Mouse (Mus musculus) myocyte (in vitro differentiated cells): Measurements from ENCODE around the gene Ddx58. TPM values are rescaled to one million over a fixed set of nuclear protein-coding genes. Genes with fewer than 3 reads are reported as not detected.

Experiments used
- H3K27me3 ChIP-seq: one replicate; pipeline ENCODE4 v1.6.1; 2011; ENCODE audit not compliant: control insufficient read depth, insufficient read depth, insufficient read length
- H3K36me3 ChIP-seq: one replicate; pipeline ENCODE4 v1.6.1; 2011; ENCODE audit not compliant: control insufficient read depth, insufficient read depth
- H3K4me2 ChIP-seq: one replicate; pipeline ENCODE4 v1.6.1; 2011; ENCODE audit warnings: low read depth, control low read depth
- H3K4me3 ChIP-seq: one replicate; pipeline ENCODE4 v1.5.1; 2011; ENCODE audit warnings: mild to moderate bottlenecking, control low read depth, moderate library complexity
- H3K79me2 ChIP-seq: one replicate; pipeline ENCODE4 v1.6.1; 2011; ENCODE audit not compliant: control insufficient read depth, insufficient read depth
- H3ac ChIP-seq: one replicate; pipeline ENCODE4 v1.6.1; 2011; ENCODE audit not compliant: control insufficient read depth, insufficient read length
- CEBPB ChIP-seq: IDR thresholded peaks from 2 replicates; pipeline ENCODE4 v1.6.1; 2011; ENCODE audit warnings: mild to moderate bottlenecking, moderate library complexity; ENCODE audit not compliant: poor library complexity, insufficient read depth, severe bottlenecking
- E2F4 ChIP-seq: IDR thresholded peaks from one replicate; pipeline ENCODE4 v1.6.1; 2011; ENCODE audit warnings: mild to moderate bottlenecking, control low read depth, moderate library complexity; ENCODE audit not compliant: insufficient read depth
- MAX ChIP-seq: IDR thresholded peaks from one replicate; pipeline ENCODE4 v1.6.1; 2011; ENCODE audit warnings: low read depth, mild to moderate bottlenecking, control low read depth
- MYOD1 ChIP-seq, 3 experiments: IDR thresholded peaks; one replicate each; pipeline ENCODE4 v1.6.1; 2011; ENCODE audit warnings: control low read depth in 2 of 3, low read depth in 2 of 3, mild to moderate bottlenecking in 2 of 3, moderate library complexity in 1 of 3; ENCODE audit not compliant: insufficient read length in 2 of 3, control insufficient read depth in 1 of 3
- MYOG ChIP-seq, 3 experiments: IDR thresholded peaks; one replicate each; pipeline ENCODE4 v1.6.1; 2011; ENCODE audit warnings: control low read depth in 2 of 3, low read depth in 2 of 3, mild to moderate bottlenecking in 2 of 3; ENCODE audit not compliant: insufficient read length in 2 of 3, control insufficient read depth in 1 of 3, insufficient read depth in 1 of 3
- POLR2A ChIP-seq: IDR thresholded peaks from one replicate; pipeline ENCODE4 v1.6.1; 2011; ENCODE audit warnings: low read depth, mild to moderate bottlenecking, control low read depth, moderate library complexity; ENCODE audit not compliant: insufficient read length
- POLR2AphosphoS2 ChIP-seq: IDR thresholded peaks from one replicate; pipeline ENCODE4 v1.6.1; 2011; ENCODE audit warnings: low read depth, control low read depth; ENCODE audit not compliant: insufficient read length
- REST ChIP-seq: IDR thresholded peaks from one replicate; pipeline ENCODE4 v1.6.1; 2011; ENCODE audit warnings: mild to moderate bottlenecking, control low read depth, moderate library complexity; ENCODE audit not compliant: insufficient read depth, insufficient read length
- SRF ChIP-seq: IDR thresholded peaks from one replicate; pipeline ENCODE4 v1.6.1; 2011; ENCODE audit warnings: low read depth; ENCODE audit not compliant: control insufficient read depth, insufficient read length
- TCF12 ChIP-seq: IDR thresholded peaks from one replicate; pipeline ENCODE4 v1.6.1; 2011; ENCODE audit warnings: mild to moderate bottlenecking, control low read depth; ENCODE audit not compliant: poor library complexity, insufficient read depth, severe bottlenecking
- TCF3 ChIP-seq: IDR thresholded peaks from one replicate; pipeline ENCODE4 v1.6.1; 2011; ENCODE audit warnings: low read depth, control low read depth; ENCODE audit not compliant: insufficient read length
- USF1 ChIP-seq: IDR thresholded peaks from one replicate; pipeline ENCODE4 v1.6.1; 2011; ENCODE audit warnings: low read depth, mild to moderate bottlenecking, control low read depth, moderate library complexity
- polyA plus RNA-seq: library from polyadenylated mRNA; unstranded; fragments of >200 nt; fragmentation: generic; extraction: Trizol; gene quantifications from one replicate; pipeline ENCODE4 v1.2.1, GENCODE M21; 2012; ENCODE audit warnings: missing spikeins

Gene Ddx58
- polyA plus RNA-seq, 1 experiment: 4.1 TPM

- H3ac ChIP-seq: no peak overlapping the region
- H3K27me3 ChIP-seq: no peaks in the 10 kb centered on the region
- no peak overlapping the region for H3K4me3 ChIP-seq
- no peak for TF ChIP-seq TCF12
- no peak for TF ChIP-seq REST
- no peak for TF ChIP-seq SRF
- no peak for TF ChIP-seq MYOG (IDR thresholded peaks at IDR 0.05; ENCODE audit: control insufficient read depth in 1 of 3, insufficient read depth in 1 of 3, insufficient read length in 2 of 3, low read depth in 2 of 3)
- no peak for TF ChIP-seq MAX
- TF ChIP-seq TCF3: no peak
- no peak for TF ChIP-seq POLR2A
- TF ChIP-seq USF1: no peak
- no peak for TF ChIP-seq POLR2AphosphoS2
- no peak for TF ChIP-seq CEBPB
- TF ChIP-seq MYOD1 (IDR thresholded peaks at IDR 0.05; ENCODE audit: control insufficient read depth in 1 of 3, insufficient read length in 2 of 3, low read depth in 2 of 3): no peak
- no peak for TF ChIP-seq E2F4
- no peaks in the 10 kb centered on the region for H3K79me2 ChIP-seq
- H3K36me3 ChIP-seq: peaks cover 27% of the 10 kb centered on the region
- no peak overlapping the region for H3K4me2 ChIP-seq
These were observed 55.8 kb downstream of the Ddx58 start for GRCm38 (mm10) chr4:40183781-40184180.

- no peaks in the 10 kb centered on the region for H3K27me3 ChIP-seq
- no peaks in the 10 kb centered on the region for H3K79me2 ChIP-seq
- H3K4me3 ChIP-seq: no peak overlapping the region
- no peak overlapping the region for H3ac ChIP-seq
- H3K4me2 ChIP-seq: no peak overlapping the region
- TF ChIP-seq SRF: no peak
- no peak for TF ChIP-seq POLR2A
- TF ChIP-seq MAX: no peak
- TF ChIP-seq E2F4: no peak
- H3K36me3 ChIP-seq: peaks cover 27% of the 10 kb centered on the region
These were observed 56.8 kb downstream of the Ddx58 start for GRCm38 (mm10) chr4:40182651-40183320.

DNA sequence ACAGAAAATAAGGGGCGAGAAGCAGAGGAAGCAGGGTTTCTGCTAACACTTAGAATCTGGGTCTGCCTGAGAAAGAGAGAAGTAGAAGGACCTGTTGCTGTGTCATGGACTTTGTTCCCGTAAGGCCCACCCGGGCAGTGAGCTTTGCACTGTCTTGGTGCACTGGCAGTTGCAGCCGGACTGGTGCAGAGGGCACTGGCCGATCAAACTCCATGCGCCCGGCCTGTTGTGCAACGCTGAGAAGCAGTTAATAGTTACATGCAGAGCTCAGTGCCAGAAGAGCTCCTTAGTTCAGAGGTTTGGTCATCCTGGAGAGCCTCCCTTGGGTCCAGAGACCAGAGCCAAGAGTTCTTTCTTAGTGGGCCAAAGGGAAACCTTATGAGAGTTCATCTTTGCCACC is 57.9 kb downstream of the Ddx58 start:
- Histone ChIP-seq H3ac (no peak overlapping the region), H3K4me2 (no peak overlapping the region), H3K27me3 (no peaks in the 10 kb centered on the region), H3K4me3 (no peak overlapping the region), H3K36me3 (peaks cover 22% of the 10 kb centered on the region), H3K79me2 (no peaks in the 10 kb centered on the region)
- no peak for TF ChIP-seq USF1
- TF ChIP-seq POLR2AphosphoS2: no peak
- no peak for TF ChIP-seq TCF12
- no peak for TF ChIP-seq SRF
- TF ChIP-seq E2F4: no peak
- TF ChIP-seq MAX: no peak
- no peak for TF ChIP-seq MYOG (IDR thresholded peaks at IDR 0.05; ENCODE audit: control insufficient read depth in 1 of 3, insufficient read depth in 1 of 3, insufficient read length in 2 of 3, low read depth in 2 of 3)
- TF ChIP-seq CEBPB: no peak
- no peak for TF ChIP-seq REST
- no peak for TF ChIP-seq MYOD1 (IDR thresholded peaks at IDR 0.05; ENCODE audit: control insufficient read depth in 1 of 3, insufficient read length in 2 of 3, low read depth in 2 of 3)
- TF ChIP-seq POLR2A: no peak
- no peak for TF ChIP-seq TCF3

GRCm38 (mm10) chr4:40180046-40180445 is 59.6 kb downstream of the Ddx58 start:
- Histone ChIP-seq H3K4me3 (no peak overlapping the region), H3K4me2 (no peak overlapping the region), H3K79me2 (no peaks in the 10 kb centered on the region), H3K27me3 (no peaks in the 10 kb centered on the region), H3K36me3 (peaks cover 10% of the 10 kb centered on the region), H3ac (no peak overlapping the region)
- TF ChIP-seq TCF3 (no peak), REST (no peak), CEBPB (no peak), MYOG (IDR thresholded peaks at IDR 0.05; ENCODE audit: control insufficient read depth in 1 of 3, insufficient read depth in 1 of 3, insufficient read length in 2 of 3, low read depth in 2 of 3) (no peak), MYOD1 (IDR thresholded peaks at IDR 0.05; ENCODE audit: control insufficient read depth in 1 of 3, insufficient read length in 2 of 3, low read depth in 2 of 3) (no peak), TCF12 (no peak), E2F4 (no peak)

DNA sequence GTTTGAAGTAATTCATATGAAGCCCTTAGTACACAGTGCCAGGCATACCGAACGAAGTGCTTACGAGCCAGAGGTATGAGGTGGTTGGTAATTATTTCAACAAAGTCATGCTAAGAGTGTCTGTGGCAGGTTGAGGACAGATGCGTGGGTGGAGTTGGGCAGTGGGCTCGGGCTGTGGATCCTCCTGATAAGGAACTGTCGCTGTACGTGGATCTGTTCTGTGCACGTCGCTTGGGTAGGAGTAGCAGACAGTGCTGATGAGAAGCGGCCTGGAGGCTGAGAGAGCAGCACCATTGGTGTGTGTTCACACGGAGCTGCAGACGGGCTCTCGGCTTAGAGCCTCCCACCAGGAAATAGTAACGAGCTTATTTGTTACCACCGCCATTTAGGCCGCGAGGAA is 61.0 kb downstream of the Ddx58 start:
- Histone ChIP-seq H3K36me3 (peaks cover 10% of the 10 kb centered on the region), H3K27me3 (no peaks in the 10 kb centered on the region), H3K79me2 (no peaks in the 10 kb centered on the region), H3K4me3 (no peak overlapping the region), H3K4me2 (no peak overlapping the region), H3ac (no peak overlapping the region)
- TF ChIP-seq E2F4 (no peak), CEBPB (no peak), MYOG (IDR thresholded peaks at IDR 0.05; ENCODE audit: control insufficient read depth in 1 of 3, insufficient read depth in 1 of 3, insufficient read length in 2 of 3, low read depth in 2 of 3) (no peak), MYOD1 (IDR thresholded peaks at IDR 0.05; ENCODE audit: control insufficient read depth in 1 of 3, insufficient read length in 2 of 3, low read depth in 2 of 3) (no peak), MAX (no peak), POLR2AphosphoS2 (no peak), REST (no peak), TCF12 (no peak), POLR2A (no peak), USF1 (no peak), TCF3 (no peak)
